Mouse (Mus musculus) heart, embryonic 12.5 days (tissue): ENCODE results near the gene Rab11fip5. TPM values are rescaled to one million over a fixed set of nuclear protein-coding genes. Genes with fewer than 3 reads are reported as not detected.
A peak's percentile ranks its signal among the peaks of the same experiment; 100 is the strongest.

Experiments
- ATAC-seq: fragments of 200-750 bp; cut with Nextera tagmentation; 2 replicates; pipeline ENCODE4 v1.8.0; 2017; ENCODE audit warnings: moderate TSS enrichment, moderate library complexity; ENCODE audit not compliant: insufficient number of reproducible peaks, low FRiP score
- H3K27ac ChIP-seq: fragments of 300-500 bp; sonication (generic); 2 replicates; pipeline ENCODE4 v1.5.1; 2016; ENCODE audit warnings: mild to moderate bottlenecking, moderate library complexity; ENCODE audit not compliant: poor library complexity, severe bottlenecking
- H3K27me3 ChIP-seq: fragments of 300-500 bp; sonication (generic); replicated peaks from 2 replicates; pipeline ENCODE4 v1.6.1; 2016; ENCODE audit warnings: mild to moderate bottlenecking, moderate library complexity
- H3K36me3 ChIP-seq: fragments of 300-500 bp; sonication (generic); 2 replicates; pipeline ENCODE4 v1.6.1; 2016; ENCODE audit warnings: mild to moderate bottlenecking, moderate library complexity
- H3K4me1 ChIP-seq: fragments of 300-500 bp; sonication (generic); replicated peaks from 2 replicates; pipeline ENCODE4 v1.6.1; 2016; ENCODE audit warnings: mild to moderate bottlenecking
- H3K4me2 ChIP-seq: fragments of 300-500 bp; sonication (generic); 2 replicates; pipeline ENCODE4 v1.6.1; 2016; ENCODE audit warnings: mild to moderate bottlenecking, moderate library complexity
- H3K4me3 ChIP-seq: fragments of 300-500 bp; sonication (generic); 2 replicates; pipeline ENCODE4 v1.5.1; 2016; ENCODE audit warnings: mild to moderate bottlenecking
- H3K9ac ChIP-seq: fragments of 300-500 bp; sonication (generic); 2 replicates; pipeline ENCODE4 v1.6.1; 2016; ENCODE audit warnings: mild to moderate bottlenecking, moderate library complexity
- H3K9me3 ChIP-seq: fragments of 300-500 bp; sonication (generic); replicated peaks from 2 replicates; pipeline ENCODE4 v1.6.1; 2016; ENCODE audit warnings: mild to moderate bottlenecking, moderate library complexity
- WGBS: fragments of 180-500 bp; shearing (Covaris S2); methylation state at CpG from one replicate; pipeline ENCODE4 v1.1.7; 2016; 5-methylcytosine and 5-hydroxymethylcytosine counted together
- polyA plus RNA-seq: library from polyadenylated mRNA; unstranded; fragments of >200 nt; fragmentation: Nextera tagmentation; extraction: Ambion mirVana; gene quantifications from 2 replicates; pipeline ENCODE4 v1.2.1, GENCODE M21; 2016

The Rab11fip5 gene
- polyA plus RNA-seq, 1 experiment from 2014 or later: 42.6 TPM

GRCm38 (mm10) chr6:85333732-85334131 lies 40.7 kb downstream of the Rab11fip5 start:
- 2% methylated on average over 13 of the region's 13 CpGs for WGBS
- H3K4me2 ChIP-seq: peak overlapping the region; percentile 93
- peaks cover 28% of the 10 kb centered on the region for H3K36me3 ChIP-seq
- peak overlapping the region; percentile 79 for H3K9ac ChIP-seq
- no peak for ATAC-seq
- peak overlapping the region; percentile 76 for H3K4me3 ChIP-seq
- H3K9me3 ChIP-seq: no peaks in the 10 kb centered on the region
- H3K27me3 ChIP-seq: peaks cover 17% of the 10 kb centered on the region
- peaks cover 18% of the 10 kb centered on the region for H3K4me1 ChIP-seq
- peak overlapping the region; percentile 38; the same call in 1 of the 2 replicates for H3K27ac ChIP-seq

GRCm38 (mm10) chr6:85333000-85333669 lies 41.3 kb downstream of the Rab11fip5 start, which contains the start of gene Sfxn5:
Gene Sfxn5 (minus strand): TSS chr6:85333422.
- peak; percentile 97 for ATAC-seq
- peaks cover 17% of the 10 kb centered on the region for H3K27me3 ChIP-seq
- under 1% methylated on average over 49 of the region's 49 CpGs for WGBS

GRCm38 (mm10) chr6:85332351-85332999 lies 42.0 kb downstream of the Rab11fip5 start:
- Histone ChIP-seq H3K36me3 (peaks cover 22% of the 10 kb centered on the region), H3K4me3 (peak overlapping the region; percentile 76), H3K9ac (peak overlapping the region; percentile 79), H3K27me3 (peaks cover 17% of the 10 kb centered on the region), H3K9me3 (no peaks in the 10 kb centered on the region), H3K4me2 (peak overlapping the region; percentile 93), H3K27ac (no peak overlapping the region), H3K4me1 (peaks cover 18% of the 10 kb centered on the region)
- under 1% methylated on average over 41 of the region's 41 CpGs for WGBS
- ATAC-seq: peak; percentile 49

More at GRCm38 (mm10) chr6:85333000-85333669, 41.3 kb downstream of the Rab11fip5 start, which contains the start of gene Sfxn5:
- peak within 1 kb of the TSS; percentile 76 for H3K4me3 ChIP-seq
- peak within 1 kb of the TSS; percentile 79 for H3K9ac ChIP-seq
- H3K4me1 ChIP-seq: peaks cover 18% of the 10 kb centered on the region
- peaks cover 28% of the 10 kb centered on the region for H3K36me3 ChIP-seq
- H3K9me3 ChIP-seq: no peaks in the 10 kb centered on the region
- H3K4me2 ChIP-seq: peak within 1 kb of the TSS; percentile 93
- peak within 1 kb of the TSS; percentile 86 for H3K27ac ChIP-seq

- Histone ChIP-seq H3K9me3 (no peaks in the 10 kb centered on the region), H3K36me3 (peaks cover 15% of the 10 kb centered on the region), H3K27me3 (peaks cover 17% of the 10 kb centered on the region), H3K9ac (no peak overlapping the region), H3K4me2 (peak overlapping the region; percentile 93), H3K4me1 (peaks cover 18% of the 10 kb centered on the region), H3K4me3 (peak overlapping the region; percentile 76), H3K27ac (no peak overlapping the region)
- no peak for ATAC-seq
- WGBS: 13% methylated on average over 8 of the region's 8 CpGs
Observed at GRCm38 (mm10) chr6:85331736-85332135, 42.7 kb downstream of the Rab11fip5 start.

- H3K9me3 ChIP-seq: no peaks in the 10 kb centered on the region
- no peak overlapping the region for H3K9ac ChIP-seq
- peaks cover 10% of the 10 kb centered on the region for H3K36me3 ChIP-seq
- WGBS: 34% methylated on average over 6 of the region's 6 CpGs
- H3K4me1 ChIP-seq: peaks cover 18% of the 10 kb centered on the region
- ATAC-seq: no peak
- H3K27me3 ChIP-seq: peaks cover 17% of the 10 kb centered on the region; the same call in 1 of the 2 replicates
- H3K4me3 ChIP-seq: no peak overlapping the region
- H3K4me2 ChIP-seq: no peak overlapping the region
- no peak overlapping the region for H3K27ac ChIP-seq
Observed at GRCm38 (mm10) chr6:85331221-85331735, 43.2 kb downstream of the Rab11fip5 start.

- peaks cover 13% of the 10 kb centered on the region; the same call in 1 of the 2 replicates for H3K27me3 ChIP-seq
- H3K9me3 ChIP-seq: no peaks in the 10 kb centered on the region
- H3K4me2 ChIP-seq: no peak overlapping the region
- no peaks in the 10 kb centered on the region for H3K36me3 ChIP-seq
- no peak overlapping the region for H3K27ac ChIP-seq
- WGBS: 91% methylated on average over 4 of the region's 4 CpGs
- H3K4me1 ChIP-seq: peaks cover 18% of the 10 kb centered on the region
- H3K4me3 ChIP-seq: no peak overlapping the region
- no peak for ATAC-seq
- no peak overlapping the region for H3K9ac ChIP-seq
Observed at GRCm38 (mm10) chr6:85329666-85330185, 44.7 kb downstream of the Rab11fip5 start.

- ATAC-seq: no peak
- Histone ChIP-seq H3K27ac (no peak overlapping the region), H3K9ac (no peak overlapping the region), H3K27me3 (peaks cover 10% of the 10 kb centered on the region; the same call in 1 of the 2 replicates), H3K4me3 (no peak overlapping the region), H3K9me3 (no peaks in the 10 kb centered on the region), H3K36me3 (no peaks in the 10 kb centered on the region), H3K4me1 (0 out of 2 replicates have a peak, but pooled peaks cover 8% of the 10 kb centered on the region), H3K4me2 (no peak overlapping the region)
- 85% methylated on average over 4 of the region's 4 CpGs for WGBS
Observed at GRCm38 (mm10) chr6:85326564-85326963, 47.9 kb downstream of the Rab11fip5 start.

- no peak overlapping the region for H3K4me3 ChIP-seq
- no peak overlapping the region for H3K27ac ChIP-seq
- H3K27me3 ChIP-seq: no peaks in the 10 kb centered on the region
- ATAC-seq: no peak
- no peaks in the 10 kb centered on the region for H3K9me3 ChIP-seq
- 0 out of 2 replicates have a peak, but pooled peaks cover 6% of the 10 kb centered on the region for H3K4me1 ChIP-seq
- no peak overlapping the region for H3K4me2 ChIP-seq
- H3K9ac ChIP-seq: no peak overlapping the region
- 36% methylated on average over 2 of the region's 2 CpGs for WGBS
- H3K36me3 ChIP-seq: no peaks in the 10 kb centered on the region
Observed at GRCm38 (mm10) chr6:85325109-85325508, 49.3 kb downstream of the Rab11fip5 start.

- Histone ChIP-seq H3K27ac (no peak overlapping the region), H3K4me3 (no peak overlapping the region), H3K9ac (no peak overlapping the region), H3K36me3 (no peaks in the 10 kb centered on the region), H3K9me3 (no peaks in the 10 kb centered on the region), H3K27me3 (no peaks in the 10 kb centered on the region), H3K4me2 (no peak overlapping the region), H3K4me1 (0 out of 2 replicates have a peak, but pooled peaks cover 6% of the 10 kb centered on the region)
- ATAC-seq: no peak
- WGBS: 81% methylated on average over 6 of the region's 6 CpGs
Observed at GRCm38 (mm10) chr6:85320445-85320866, 54.0 kb downstream of the Rab11fip5 start.

GRCm38 (mm10) chr6:85316211-85316610 lies 58.2 kb downstream of the Rab11fip5 start:
- Histone ChIP-seq H3K9ac (no peak overlapping the region), H3K4me2 (no peak overlapping the region), H3K9me3 (no peaks in the 10 kb centered on the region), H3K36me3 (no peaks in the 10 kb centered on the region), H3K27ac (no peak overlapping the region), H3K27me3 (no peaks in the 10 kb centered on the region), H3K4me1 (no peaks in the 10 kb centered on the region), H3K4me3 (no peak overlapping the region)
- WGBS: 90% methylated on average over 2 of the region's 2 CpGs
- no peak for ATAC-seq
